Mouse (Mus musculus) regulatory T cell (primary cell): ENCODE data around the gene Prmt3.

Source experiments
- in situ Hi-C: fragments of 300-600 bp; cut with MboI, MseI; formaldehyde crosslinking; loops from one replicate; pipeline ENCODE4 v1.15.1; 2025; ENCODE audit warnings: high pct_unique_total_duplicates

The Prmt3 gene

DNA sequence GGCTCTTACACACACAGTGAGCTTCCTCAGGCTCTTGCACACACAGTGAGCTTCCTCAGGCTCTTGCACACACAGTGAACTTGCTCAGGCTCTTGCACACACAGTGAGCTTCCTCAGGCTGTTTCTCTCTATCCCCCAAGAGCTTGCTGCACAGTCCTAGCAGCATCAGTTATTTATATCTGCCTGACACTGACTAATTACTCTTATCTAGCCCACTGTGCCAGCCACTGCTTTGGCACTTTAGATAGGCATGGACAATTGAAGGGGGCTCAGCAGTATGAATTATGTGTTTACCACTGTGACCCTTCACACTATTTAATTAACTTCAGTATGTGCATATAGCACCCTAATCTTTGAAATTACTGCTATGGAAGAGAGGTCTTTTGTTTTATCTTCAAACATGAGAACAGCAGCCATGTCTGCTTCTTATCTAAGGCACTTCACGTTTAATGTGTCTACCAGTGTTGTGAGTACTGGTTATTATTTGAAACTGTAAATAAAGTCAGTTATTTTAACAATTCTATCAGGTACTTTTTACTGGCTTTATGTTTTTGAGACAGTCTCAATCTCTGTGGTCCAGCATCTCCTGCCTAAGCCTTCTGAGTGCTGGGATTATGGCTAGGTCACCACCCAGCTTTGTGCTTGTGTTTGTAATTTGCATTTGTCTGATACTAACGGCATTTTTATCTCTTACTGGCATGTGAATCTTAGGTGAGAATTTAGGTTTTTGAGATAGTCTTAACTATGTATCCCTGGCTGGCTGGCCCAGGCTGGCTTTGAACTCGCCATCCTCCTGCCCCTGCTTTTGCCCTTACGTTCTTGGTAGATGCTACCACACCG lies 75.4 kb downstream of the Prmt3 start:
- in situ Hi-C loops = no loop called here

DNA sequence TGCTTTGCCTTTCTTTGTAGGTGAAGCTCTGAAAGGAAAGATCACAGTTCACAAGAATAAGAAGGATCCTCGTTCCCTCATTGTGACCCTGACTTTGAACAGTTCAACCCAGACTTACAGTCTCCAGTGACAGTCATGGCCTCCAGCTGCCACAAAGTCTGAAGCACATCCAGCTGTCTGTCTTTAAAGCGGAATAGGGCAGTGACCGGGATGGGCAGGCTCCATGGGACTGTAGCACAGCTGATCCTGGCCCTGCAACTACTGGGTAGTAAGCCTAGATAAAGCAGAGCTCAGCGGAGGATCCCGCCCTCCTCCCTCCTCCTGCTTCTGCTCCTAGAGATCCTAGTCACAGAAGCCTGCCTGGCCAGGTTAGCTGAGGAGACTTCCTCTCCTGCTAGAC lies 79.2 kb downstream of the Prmt3 start:
- in situ Hi-C loops = no loop called here

- in situ Hi-C loops = no loop called here
These were observed 80.1 kb downstream of the Prmt3 start for GRCm38 (mm10) chr7:49858257-49858656.

GRCm38 (mm10) chr7:49859820-49860219 lies 81.7 kb downstream of the Prmt3 start:
- in situ Hi-C loops = no loop called here

- in situ Hi-C loops = no loop called here
These were observed 83.0 kb downstream of the Prmt3 start for GRCm38 (mm10) chr7:49861196-49861595.

DNA sequence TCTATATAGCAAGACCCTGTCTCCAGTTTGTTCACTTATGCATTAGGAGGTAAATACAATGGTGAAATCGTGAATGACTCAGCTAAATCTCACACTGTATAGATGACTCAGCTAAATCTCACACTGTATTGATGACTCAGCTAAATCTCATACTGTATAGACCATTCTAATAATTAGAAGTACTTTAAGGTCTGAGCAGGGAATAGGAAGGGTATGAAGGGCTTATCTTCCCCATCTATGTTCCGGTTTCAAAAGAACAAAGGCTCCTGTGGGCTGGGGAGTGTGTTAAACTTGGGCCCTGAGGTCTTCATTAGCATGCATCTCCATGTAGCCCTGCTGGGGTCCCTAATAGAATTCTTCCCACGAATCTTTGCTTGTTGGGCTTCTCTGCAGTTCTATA lies 85.6 kb downstream of the Prmt3 start:
- in situ Hi-C loops = no loop called here

- in situ Hi-C loops = no loop called here
These were observed 91.5 kb downstream of the Prmt3 start for GRCm38 (mm10) chr7:49869656-49870055.

- in situ Hi-C loops = no loop called here
These were observed 92.1 kb downstream of the Prmt3 start for GRCm38 (mm10) chr7:49870276-49870675.

- in situ Hi-C loops = no loop called here
These were observed 99.2 kb downstream of the Prmt3 start for GRCm38 (mm10) chr7:49877307-49877706.

DNA sequence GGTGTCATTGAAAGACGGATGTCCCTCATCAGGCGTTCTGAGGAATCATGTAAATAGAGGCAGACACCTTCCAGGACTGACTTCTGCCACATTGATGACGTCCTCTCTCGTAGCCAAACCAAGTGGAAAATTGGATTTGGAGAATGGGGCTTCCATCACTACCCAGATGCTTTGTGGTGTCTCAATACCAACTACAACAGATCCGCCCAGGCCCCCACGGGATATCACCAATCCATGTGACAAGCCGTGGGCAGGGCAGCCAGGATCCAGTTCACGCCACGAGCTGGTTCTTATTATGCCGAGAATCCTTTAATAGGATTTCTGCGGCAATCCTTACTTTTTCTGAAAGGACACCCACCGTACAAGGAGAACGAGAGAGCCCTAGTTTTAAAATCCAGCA lies 100.9 kb downstream of the Prmt3 start:
- in situ Hi-C loops = no loop called here

GRCm38 (mm10) chr7:49879998-49880707 lies 102.0 kb downstream of the Prmt3 start:
- in situ Hi-C loops = loop anchor here (10.0 kb wide), 1 partner anchor 885 kb away; no protein-coding TSS in a partner anchor

GRCm38 (mm10) chr7:49882288-49882687 lies 104.1 kb downstream of the Prmt3 start:
- in situ Hi-C loops = loop anchor here (10.0 kb wide), 1 partner anchor 883 kb away; no protein-coding TSS in a partner anchor

GRCm38 (mm10) chr7:49882694-49883389 lies 104.7 kb downstream of the Prmt3 start:
- in situ Hi-C loops = loop anchor here (10.0 kb wide), 1 partner anchor 882 kb away; no protein-coding TSS in a partner anchor

DNA sequence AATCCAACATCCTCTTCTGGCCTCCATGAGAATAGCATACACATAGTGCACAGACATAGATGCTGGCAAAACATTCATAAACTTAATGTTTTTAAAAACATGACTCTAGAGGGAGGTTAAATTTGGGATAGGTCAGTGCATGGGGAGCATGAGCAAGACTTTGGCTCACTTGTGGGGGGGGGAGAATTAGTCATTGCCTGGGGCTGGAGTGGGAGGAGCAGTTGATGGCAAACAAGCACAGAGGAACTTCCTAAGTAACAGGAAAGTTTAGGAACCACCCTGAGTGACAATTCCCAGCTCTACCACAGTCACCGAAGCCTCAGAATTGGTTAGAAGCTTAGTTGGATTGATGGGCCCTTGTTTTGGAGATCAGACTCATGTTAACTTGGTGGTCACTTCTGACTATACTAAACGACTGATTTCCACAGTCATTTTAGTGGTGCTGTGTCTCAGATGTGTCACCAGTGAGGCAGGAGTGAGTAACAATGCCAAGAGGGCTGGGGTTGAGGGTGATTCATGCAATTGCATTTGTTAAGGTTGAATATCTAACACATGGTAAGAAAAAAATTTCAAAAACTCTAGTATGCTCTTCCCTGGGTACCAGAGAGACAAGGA lies 109.7 kb downstream of the Prmt3 start:
- in situ Hi-C loops = loop anchor here (10.0 kb wide), 1 partner anchor 877 kb away; no protein-coding TSS in a partner anchor

- in situ Hi-C loops = no loop called here
These were observed 116.6 kb downstream of the Prmt3 start for GRCm38 (mm10) chr7:49894786-49895185.

GRCm38 (mm10) chr7:49895296-49895695 lies 117.2 kb downstream of the Prmt3 start:
- in situ Hi-C loops = no loop called here

DNA sequence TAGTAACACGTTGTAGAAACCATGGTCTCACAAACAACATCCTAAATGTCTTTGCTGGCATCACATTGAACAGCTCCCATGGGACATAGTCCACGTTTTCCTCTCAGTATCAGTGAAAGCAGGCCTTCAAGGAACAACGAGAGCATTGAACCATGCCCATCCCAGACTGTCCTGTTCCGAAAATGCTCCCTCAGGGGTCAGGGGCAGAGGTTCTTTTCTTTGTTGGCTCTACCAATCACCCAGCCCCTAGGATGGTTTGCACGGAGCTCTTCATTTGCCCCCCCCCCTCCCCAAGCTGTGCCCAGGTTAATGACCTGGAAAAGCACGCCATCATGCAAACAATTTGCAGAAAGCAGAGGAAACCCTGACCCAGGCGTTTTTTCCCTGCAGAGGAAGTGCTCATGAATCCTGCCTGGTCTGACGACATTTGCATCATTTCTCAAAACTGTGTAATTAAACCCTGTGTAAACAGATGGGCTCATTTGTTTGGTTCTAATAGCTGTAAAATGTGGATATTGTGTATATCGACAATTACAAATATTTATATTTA lies 123.9 kb downstream of the Prmt3 start:
- in situ Hi-C loops = no loop called here

GRCm38 (mm10) chr7:49907191-49908171 lies 129.3 kb downstream of the Prmt3 start:
- in situ Hi-C loops = no loop called here
